Mouse (Mus musculus): ENCODE results near the gene Ap3b1. TPM values are rescaled to one million over a fixed set of nuclear protein-coding genes. Genes with fewer than 3 reads are reported as not detected.

The Ap3b1 gene
- polyA plus RNA-seq, 1 experiment from 2014 or later, result 41.3 TPM

- no peaks in the 10 kb centered on the region for H3K4me1 ChIP-seq (replicated peaks; ENCODE audit: control insufficient read depth, insufficient read depth, low read length)
- ATAC-seq (replicated peaks; ENCODE audit: low FRiP score) (no peak), DNase-seq (ENCODE audit: low spot score) (no peak)
- no peak overlapping the region for H3K27ac ChIP-seq (ENCODE audit: low read depth, low read length)
- H3K4me3 ChIP-seq (ENCODE audit: low read depth, low read length), result no peak overlapping the region
- no peaks in the 10 kb centered on the region for H3K27me3 ChIP-seq (ENCODE audit: control insufficient read depth, insufficient read depth, low read length)
- no peaks in the 10 kb centered on the region for H3K36me3 ChIP-seq (ENCODE audit: control insufficient read depth, insufficient read depth, low read length)
- no peaks in the 10 kb centered on the region for H3K9me3 ChIP-seq (ENCODE audit: control insufficient read depth, low read length)
- 88% methylated on average over 3 of the region's 3 CpGs for WGBS
- no peak overlapping the region for H3K4me2 ChIP-seq (ENCODE audit: low read depth, low read length, severe bottlenecking)
- no peak overlapping the region for H3K9ac ChIP-seq (ENCODE audit: low read length)
Observed at GRCm38 (mm10) chr13:94490684-94491083, 131.9 kb downstream of the Ap3b1 start.

- ATAC-seq (replicated peaks; ENCODE audit: low FRiP score), result no peak
- no peak overlapping the region for H3K27ac ChIP-seq (ENCODE audit: low read depth, low read length)
- 93% methylated on average over 8 of the region's 8 CpGs for WGBS
Observed at GRCm38 (mm10) chr13:94491159-94491558, 132.4 kb downstream of the Ap3b1 start.

GRCm38 (mm10) chr13:94497521-94497920 lies 138.8 kb downstream of the Ap3b1 start:
- Histone ChIP-seq H3K4me3 (ENCODE audit: low read depth, low read length) (no peak overlapping the region), H3K27ac (ENCODE audit: low read depth, low read length) (no peak overlapping the region), H3K27me3 (ENCODE audit: control insufficient read depth, insufficient read depth, low read length) (no peaks in the 10 kb centered on the region), H3K36me3 (ENCODE audit: control insufficient read depth, insufficient read depth, low read length) (no peaks in the 10 kb centered on the region), H3K9me3 (ENCODE audit: control insufficient read depth, low read length) (no peaks in the 10 kb centered on the region), H3K4me2 (ENCODE audit: low read depth, low read length, severe bottlenecking) (no peak overlapping the region), H3K9ac (ENCODE audit: low read length) (no peak overlapping the region), H3K4me1 (replicated peaks; ENCODE audit: control insufficient read depth, insufficient read depth, low read length) (no peaks in the 10 kb centered on the region)
- ATAC-seq (replicated peaks; ENCODE audit: low FRiP score), result no peak
- DNase-seq (ENCODE audit: low spot score), result no peak
- 92% methylated on average over 3 of the region's 3 CpGs for WGBS

More at GRCm38 (mm10) chr13:94491159-94491558, 132.4 kb downstream of the Ap3b1 start:
- H3K4me3 ChIP-seq (ENCODE audit: low read depth, low read length), result no peak overlapping the region
- no peak overlapping the region for H3K4me2 ChIP-seq (ENCODE audit: low read depth, low read length, severe bottlenecking)
- no peaks in the 10 kb centered on the region for H3K9me3 ChIP-seq (ENCODE audit: control insufficient read depth, low read length)
- no peak for DNase-seq (ENCODE audit: low spot score)
- no peaks in the 10 kb centered on the region for H3K27me3 ChIP-seq (ENCODE audit: control insufficient read depth, insufficient read depth, low read length)
- no peak overlapping the region for H3K9ac ChIP-seq (ENCODE audit: low read length)
- no peaks in the 10 kb centered on the region for H3K36me3 ChIP-seq (ENCODE audit: control insufficient read depth, insufficient read depth, low read length)
- H3K4me1 ChIP-seq (replicated peaks; ENCODE audit: control insufficient read depth, insufficient read depth, low read length), result no peaks in the 10 kb centered on the region

- Histone ChIP-seq H3K4me2 (ENCODE audit: low read depth, low read length, severe bottlenecking) (no peak overlapping the region), H3K9me3 (ENCODE audit: control insufficient read depth, low read length) (no peaks in the 10 kb centered on the region), H3K4me1 (replicated peaks; ENCODE audit: control insufficient read depth, insufficient read depth, low read length) (no peaks in the 10 kb centered on the region)
Observed at GRCm38 (mm10) chr13:94506411-94506810, 147.7 kb downstream of the Ap3b1 start.

GRCm38 (mm10) chr13:94508344-94508743 lies 149.6 kb downstream of the Ap3b1 start:
- WGBS, result 91% methylated on average over 8 of the region's 8 CpGs
- no peaks in the 10 kb centered on the region for H3K4me1 ChIP-seq (replicated peaks; ENCODE audit: control insufficient read depth, insufficient read depth, low read length)
- no peak overlapping the region for H3K27ac ChIP-seq (ENCODE audit: low read depth, low read length)
- DNase-seq (ENCODE audit: low spot score) (no peak), ATAC-seq (replicated peaks; ENCODE audit: low FRiP score) (no peak)
- no peaks in the 10 kb centered on the region for H3K27me3 ChIP-seq (ENCODE audit: control insufficient read depth, insufficient read depth, low read length)
- H3K36me3 ChIP-seq (ENCODE audit: control insufficient read depth, insufficient read depth, low read length), result no peaks in the 10 kb centered on the region
- H3K4me3 ChIP-seq (ENCODE audit: low read depth, low read length), result no peak overlapping the region
- no peak overlapping the region for H3K4me2 ChIP-seq (ENCODE audit: low read depth, low read length, severe bottlenecking)
- no peaks in the 10 kb centered on the region for H3K9me3 ChIP-seq (ENCODE audit: control insufficient read depth, low read length)
- H3K9ac ChIP-seq (ENCODE audit: low read length), result no peak overlapping the region

More at GRCm38 (mm10) chr13:94506411-94506810, 147.7 kb downstream of the Ap3b1 start:
- DNase-seq (ENCODE audit: low spot score) (no peak), ATAC-seq (replicated peaks; ENCODE audit: low FRiP score) (no peak)
- H3K36me3 ChIP-seq (ENCODE audit: control insufficient read depth, insufficient read depth, low read length), result no peaks in the 10 kb centered on the region
- H3K4me3 ChIP-seq (ENCODE audit: low read depth, low read length), result no peak overlapping the region
- no peak overlapping the region for H3K27ac ChIP-seq (ENCODE audit: low read depth, low read length)
- WGBS, result 80% methylated on average over 3 of the region's 3 CpGs
- no peaks in the 10 kb centered on the region for H3K27me3 ChIP-seq (ENCODE audit: control insufficient read depth, insufficient read depth, low read length)
- no peak overlapping the region for H3K9ac ChIP-seq (ENCODE audit: low read length)

- no peaks in the 10 kb centered on the region for H3K36me3 ChIP-seq (ENCODE audit: control insufficient read depth, insufficient read depth, low read length)
- no peak overlapping the region for H3K27ac ChIP-seq (ENCODE audit: low read depth, low read length)
- H3K4me2 ChIP-seq (ENCODE audit: low read depth, low read length, severe bottlenecking), result no peak overlapping the region
- WGBS, result 77% methylated on average over 10 of the region's 10 CpGs
- no peak overlapping the region for H3K4me3 ChIP-seq (ENCODE audit: low read depth, low read length)
- ATAC-seq (replicated peaks; ENCODE audit: low FRiP score) (no peak), DNase-seq (ENCODE audit: low spot score) (no peak)
- H3K9me3 ChIP-seq (ENCODE audit: control insufficient read depth, low read length), result no peaks in the 10 kb centered on the region
- H3K4me1 ChIP-seq (replicated peaks; ENCODE audit: control insufficient read depth, insufficient read depth, low read length), result no peaks in the 10 kb centered on the region
- H3K9ac ChIP-seq (ENCODE audit: low read length), result no peak overlapping the region
- H3K27me3 ChIP-seq (ENCODE audit: control insufficient read depth, insufficient read depth, low read length), result no peaks in the 10 kb centered on the region
Observed at GRCm38 (mm10) chr13:94513157-94513767, 154.5 kb downstream of the Ap3b1 start.

- H3K27me3 ChIP-seq (ENCODE audit: control insufficient read depth, insufficient read depth, low read length), result no peaks in the 10 kb centered on the region
- no peak overlapping the region for H3K4me3 ChIP-seq (ENCODE audit: low read depth, low read length)
- no peaks in the 10 kb centered on the region for H3K9me3 ChIP-seq (ENCODE audit: control insufficient read depth, low read length)
- 91% methylated on average over 9 of the region's 9 CpGs for WGBS
- H3K27ac ChIP-seq (ENCODE audit: low read depth, low read length), result no peak overlapping the region
- H3K36me3 ChIP-seq (ENCODE audit: control insufficient read depth, insufficient read depth, low read length), result no peaks in the 10 kb centered on the region
- H3K4me1 ChIP-seq (replicated peaks; ENCODE audit: control insufficient read depth, insufficient read depth, low read length), result no peaks in the 10 kb centered on the region
- no peak for DNase-seq (ENCODE audit: low spot score)
- H3K9ac ChIP-seq (ENCODE audit: low read length), result no peak overlapping the region
- H3K4me2 ChIP-seq (ENCODE audit: low read depth, low read length, severe bottlenecking), result no peak overlapping the region
- ATAC-seq (replicated peaks; ENCODE audit: low FRiP score), result no peak
Observed at GRCm38 (mm10) chr13:94513898-94514297, 155.1 kb downstream of the Ap3b1 start.

GRCm38 (mm10) chr13:94514992-94515391 lies 156.2 kb downstream of the Ap3b1 start:
- Histone ChIP-seq H3K9me3 (ENCODE audit: control insufficient read depth, low read length) (no peaks in the 10 kb centered on the region), H3K4me2 (ENCODE audit: low read depth, low read length, severe bottlenecking) (no peak overlapping the region), H3K4me3 (ENCODE audit: low read depth, low read length) (no peak overlapping the region), H3K27me3 (ENCODE audit: control insufficient read depth, insufficient read depth, low read length) (no peaks in the 10 kb centered on the region), H3K9ac (ENCODE audit: low read length) (no peak overlapping the region), H3K4me1 (replicated peaks; ENCODE audit: control insufficient read depth, insufficient read depth, low read length) (no peaks in the 10 kb centered on the region), H3K36me3 (ENCODE audit: control insufficient read depth, insufficient read depth, low read length) (no peaks in the 10 kb centered on the region), H3K27ac (ENCODE audit: low read depth, low read length) (no peak overlapping the region)
- ATAC-seq (replicated peaks; ENCODE audit: low FRiP score) (no peak), DNase-seq (ENCODE audit: low spot score) (no peak)

GRCm38 (mm10) chr13:94516532-94516931 lies 157.8 kb downstream of the Ap3b1 start:
- WGBS, result 87% methylated on average over 6 of the region's 6 CpGs
- no peaks in the 10 kb centered on the region for H3K27me3 ChIP-seq (ENCODE audit: control insufficient read depth, insufficient read depth, low read length)
- DNase-seq (ENCODE audit: low spot score), result no peak
- H3K27ac ChIP-seq (ENCODE audit: low read depth, low read length), result no peak overlapping the region
- H3K4me2 ChIP-seq (ENCODE audit: low read depth, low read length, severe bottlenecking), result no peak overlapping the region
- H3K4me3 ChIP-seq (ENCODE audit: low read depth, low read length), result no peak overlapping the region
- no peak for ATAC-seq (replicated peaks; ENCODE audit: low FRiP score)
- no peaks in the 10 kb centered on the region for H3K4me1 ChIP-seq (replicated peaks; ENCODE audit: control insufficient read depth, insufficient read depth, low read length)
- H3K9me3 ChIP-seq (ENCODE audit: control insufficient read depth, low read length), result no peaks in the 10 kb centered on the region
- H3K9ac ChIP-seq (ENCODE audit: low read length), result no peak overlapping the region
- no peaks in the 10 kb centered on the region for H3K36me3 ChIP-seq (ENCODE audit: control insufficient read depth, insufficient read depth, low read length)
